Mouse (Mus musculus): ENCODE data around the gene Serping1. TPM values are rescaled to one million over a fixed set of nuclear protein-coding genes. Genes with fewer than 3 reads are reported as not detected.
A peak's percentile ranks its signal among the peaks of the same experiment; 100 is the strongest.

Gene Serping1
- 62.5 and 62.6 TPM in 2 replicates for polyA plus RNA-seq (2015; fragmentation: Nextera tagmentation; extraction: Ambion mirVana)

GRCm38 (mm10) chr2:84775241-84775640, at the start of gene Serping1:
Gene Serping1 (minus strand): TSS chr2:84775444.
- H3K4me1 ChIP-seq (ENCODE audit: control insufficient read depth, insufficient read depth, low read length) = 0 out of 2 replicates have a peak, but pooled peaks cover 4% of the 10 kb centered on the region
- H3K4me3 ChIP-seq (ENCODE audit: low read length) = peak within 1 kb of the TSS; percentile 42
- H3K9ac ChIP-seq (ENCODE audit: low read depth, low read length) = peak within 1 kb of the TSS; percentile 66
- H3K27ac ChIP-seq (ENCODE audit: low read length) = peak within 1 kb of the TSS; percentile 63
- ATAC-seq = peak; percentile 38
- 48% methylated on average over 9 of the region's 9 CpGs for WGBS
- no peaks in the 10 kb centered on the region for H3K9me3 ChIP-seq (ENCODE audit: control insufficient read depth, low read length)
- no peaks in the 10 kb centered on the region; the same call in 1 of the 2 replicates for H3K27me3 ChIP-seq (replicated peaks; ENCODE audit: control insufficient read depth, insufficient read depth, low read length)
- no peaks in the 10 kb centered on the region for H3K36me3 ChIP-seq (ENCODE audit: control insufficient read depth, insufficient read depth, low read length)
- peak within 1 kb of the TSS; percentile 48 for H3K4me2 ChIP-seq (ENCODE audit: low read depth, low read length)

- WGBS = 29% methylated on average over 2 of the region's 2 CpGs
- no peak overlapping the region for H3K4me3 ChIP-seq (ENCODE audit: low read length)
Measured at GRCm38 (mm10) chr2:84823237-84823636, 48.0 kb upstream of the Serping1 start.

GRCm38 (mm10) chr2:84822552-84822951, 47.3 kb upstream of the Serping1 start, which contains the start of gene Smtnl1:
Gene Smtnl1 (minus strand): TSS chr2:84822652.
- H3K9ac ChIP-seq (ENCODE audit: low read depth, low read length) = no peak within 1 kb of the TSS
- H3K4me1 ChIP-seq (ENCODE audit: control insufficient read depth, insufficient read depth, low read length) = 0 out of 2 replicates have a peak, but pooled peaks cover 2% of the 10 kb centered on the region
- peaks cover 11% of the 10 kb centered on the region for H3K27me3 ChIP-seq (replicated peaks; ENCODE audit: control insufficient read depth, insufficient read depth, low read length)
- H3K27ac ChIP-seq (ENCODE audit: low read length) = no peak within 1 kb of the TSS
- no peak for ATAC-seq
- H3K4me3 ChIP-seq (ENCODE audit: low read length) = no peak within 1 kb of the TSS
- WGBS = 42% methylated on average over 13 of the region's 13 CpGs
- H3K36me3 ChIP-seq (ENCODE audit: control insufficient read depth, insufficient read depth, low read length) = no peaks in the 10 kb centered on the region
- no peak within 1 kb of the TSS for H3K4me2 ChIP-seq (ENCODE audit: low read depth, low read length)
- H3K9me3 ChIP-seq (ENCODE audit: control insufficient read depth, low read length) = no peaks in the 10 kb centered on the region

More at GRCm38 (mm10) chr2:84823237-84823636, 48.0 kb upstream of the Serping1 start:
- H3K9ac ChIP-seq (ENCODE audit: low read depth, low read length) = no peak overlapping the region
- ATAC-seq = no peak
- H3K27ac ChIP-seq (ENCODE audit: low read length) = no peak overlapping the region
- H3K27me3 ChIP-seq (replicated peaks; ENCODE audit: control insufficient read depth, insufficient read depth, low read length) = peaks cover 11% of the 10 kb centered on the region
- no peak overlapping the region for H3K4me2 ChIP-seq (ENCODE audit: low read depth, low read length)
- H3K9me3 ChIP-seq (ENCODE audit: control insufficient read depth, low read length) = no peaks in the 10 kb centered on the region
- H3K36me3 ChIP-seq (ENCODE audit: control insufficient read depth, insufficient read depth, low read length) = no peaks in the 10 kb centered on the region
- 0 out of 2 replicates have a peak, but pooled peaks cover 5% of the 10 kb centered on the region for H3K4me1 ChIP-seq (ENCODE audit: control insufficient read depth, insufficient read depth, low read length)

DNA sequence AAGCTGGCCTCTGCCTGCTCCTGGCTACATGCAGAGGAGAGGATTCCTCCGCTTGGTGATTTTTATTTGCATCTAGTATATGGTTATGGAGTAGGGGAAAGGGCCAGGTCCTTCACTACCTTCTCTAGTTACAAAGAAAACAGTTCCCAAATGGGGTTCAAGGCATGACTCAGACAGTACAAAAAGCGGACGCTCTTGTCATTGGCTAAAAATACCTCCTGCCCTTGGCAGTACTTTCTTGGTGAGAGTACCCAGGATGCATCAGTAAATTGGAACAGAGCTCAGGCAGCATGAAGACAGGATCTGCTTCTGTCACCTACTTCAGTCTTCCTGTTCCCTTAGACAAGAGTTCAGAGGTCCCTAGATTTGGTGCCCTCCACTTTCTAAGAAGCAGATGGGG, 44.6 kb upstream of the Serping1 start:
- WGBS = 69% methylated on average over 3 of the region's 3 CpGs
- no peak overlapping the region for H3K4me2 ChIP-seq (ENCODE audit: low read depth, low read length)
- no peaks in the 10 kb centered on the region for H3K4me1 ChIP-seq (ENCODE audit: control insufficient read depth, insufficient read depth, low read length)
- no peaks in the 10 kb centered on the region for H3K36me3 ChIP-seq (ENCODE audit: control insufficient read depth, insufficient read depth, low read length)
- no peak overlapping the region for H3K4me3 ChIP-seq (ENCODE audit: low read length)
- H3K27ac ChIP-seq (ENCODE audit: low read length) = no peak overlapping the region
- ATAC-seq = no peak
- H3K9ac ChIP-seq (ENCODE audit: low read depth, low read length) = no peak overlapping the region
- no peaks in the 10 kb centered on the region for H3K9me3 ChIP-seq (ENCODE audit: control insufficient read depth, low read length)
- H3K27me3 ChIP-seq (replicated peaks; ENCODE audit: control insufficient read depth, insufficient read depth, low read length) = peaks cover 11% of the 10 kb centered on the region

GRCm38 (mm10) chr2:84812676-84813075, 37.4 kb upstream of the Serping1 start:
- 80% methylated on average over 6 of the region's 6 CpGs for WGBS
- no peak overlapping the region for H3K27ac ChIP-seq (ENCODE audit: low read length)
- H3K9me3 ChIP-seq (ENCODE audit: control insufficient read depth, low read length) = no peaks in the 10 kb centered on the region
- no peaks in the 10 kb centered on the region for H3K36me3 ChIP-seq (ENCODE audit: control insufficient read depth, insufficient read depth, low read length)
- no peak overlapping the region for H3K4me2 ChIP-seq (ENCODE audit: low read depth, low read length)
- no peak for ATAC-seq
- H3K9ac ChIP-seq (ENCODE audit: low read depth, low read length) = no peak overlapping the region
- peaks cover 4% of the 10 kb centered on the region; the same call in 1 of the 2 replicates for H3K4me1 ChIP-seq (ENCODE audit: control insufficient read depth, insufficient read depth, low read length)
- no peaks in the 10 kb centered on the region for H3K27me3 ChIP-seq (replicated peaks; ENCODE audit: control insufficient read depth, insufficient read depth, low read length)
- H3K4me3 ChIP-seq (ENCODE audit: low read length) = no peak overlapping the region

- Histone ChIP-seq H3K4me1 (ENCODE audit: control insufficient read depth, insufficient read depth, low read length) (peaks cover 4% of the 10 kb centered on the region; the same call in 1 of the 2 replicates), H3K4me3 (ENCODE audit: low read length) (no peak overlapping the region), H3K9ac (ENCODE audit: low read depth, low read length) (no peak overlapping the region), H3K27ac (ENCODE audit: low read length) (no peak overlapping the region), H3K27me3 (replicated peaks; ENCODE audit: control insufficient read depth, insufficient read depth, low read length) (no peaks in the 10 kb centered on the region), H3K4me2 (ENCODE audit: low read depth, low read length) (no peak overlapping the region), H3K36me3 (ENCODE audit: control insufficient read depth, insufficient read depth, low read length) (no peaks in the 10 kb centered on the region), H3K9me3 (ENCODE audit: control insufficient read depth, low read length) (no peaks in the 10 kb centered on the region)
- ATAC-seq = peak; percentile 93
- WGBS = 67% methylated on average over 7 of the region's 7 CpGs
Measured at GRCm38 (mm10) chr2:84811880-84812279, 36.6 kb upstream of the Serping1 start.

DNA sequence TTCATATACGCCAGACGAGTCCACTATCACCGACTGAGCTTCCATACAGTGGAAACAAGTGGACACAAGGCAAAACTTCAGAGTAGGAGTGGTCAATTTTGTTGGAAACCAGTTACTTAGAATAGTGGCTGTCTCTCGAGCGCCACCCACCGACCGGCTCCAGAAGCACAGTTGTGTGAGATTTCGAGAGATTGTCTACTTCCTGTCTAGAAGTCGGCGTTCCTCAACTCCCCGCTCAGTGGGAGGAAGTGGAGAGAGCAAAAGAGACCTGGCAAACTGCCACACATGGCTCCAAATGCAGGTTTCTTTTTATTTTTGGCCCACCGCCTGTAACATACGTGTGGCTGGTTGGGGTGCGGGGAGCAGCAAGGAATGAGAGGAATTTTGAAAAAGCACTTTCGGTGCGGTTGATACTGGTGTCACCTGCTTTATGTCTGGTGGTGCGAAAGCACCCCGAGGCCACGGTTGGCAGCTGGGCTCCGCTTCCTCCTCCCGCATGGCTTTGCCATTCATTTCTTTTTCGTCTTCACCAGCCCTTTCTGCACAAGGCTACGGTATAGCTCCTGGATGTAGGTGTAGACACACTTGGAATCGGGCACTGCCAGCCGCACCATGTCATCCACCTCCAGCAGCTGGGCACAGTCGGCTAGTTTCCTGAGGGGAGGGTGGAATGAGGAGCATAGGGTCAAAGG, 35.8 kb upstream of the Serping1 start:
- Histone ChIP-seq H3K4me3 (ENCODE audit: low read length) (peak overlapping the region; percentile 31), H3K36me3 (ENCODE audit: control insufficient read depth, insufficient read depth, low read length) (no peaks in the 10 kb centered on the region), H3K27ac (ENCODE audit: low read length) (no peak overlapping the region), H3K4me2 (ENCODE audit: low read depth, low read length) (peak overlapping the region; percentile 51), H3K27me3 (replicated peaks; ENCODE audit: control insufficient read depth, insufficient read depth, low read length) (no peaks in the 10 kb centered on the region), H3K9ac (ENCODE audit: low read depth, low read length) (peak overlapping the region; percentile 20; the same call in 1 of the 2 replicates), H3K9me3 (ENCODE audit: control insufficient read depth, low read length) (no peaks in the 10 kb centered on the region), H3K4me1 (ENCODE audit: control insufficient read depth, insufficient read depth, low read length) (peaks cover 4% of the 10 kb centered on the region; the same call in 1 of the 2 replicates)
- peak; percentile 62 for ATAC-seq
- WGBS = 35% methylated on average over 26 of the region's 26 CpGs

DNA sequence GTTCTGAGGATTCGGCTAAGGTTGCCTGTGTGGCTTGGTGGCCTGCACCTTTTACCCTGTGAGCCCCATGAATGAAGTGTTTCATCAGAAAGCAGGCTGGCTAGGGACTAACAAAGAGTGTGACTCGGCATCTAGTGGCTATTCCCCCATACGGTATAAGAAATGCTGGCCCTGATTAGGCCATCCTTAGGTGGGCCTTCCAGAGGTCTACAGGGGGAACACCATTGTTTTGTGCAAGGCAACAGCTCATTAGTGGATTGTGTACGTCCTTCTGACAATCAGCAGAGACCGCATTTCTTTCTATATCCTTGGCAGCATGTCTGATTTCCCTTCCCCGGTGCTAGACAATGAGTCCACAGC, 35.3 kb upstream of the Serping1 start:
- 79% methylated on average over 6 of the region's 6 CpGs for WGBS
- Histone ChIP-seq H3K36me3 (ENCODE audit: control insufficient read depth, insufficient read depth, low read length) (no peaks in the 10 kb centered on the region), H3K4me3 (ENCODE audit: low read length) (no peak overlapping the region), H3K4me1 (ENCODE audit: control insufficient read depth, insufficient read depth, low read length) (peaks cover 4% of the 10 kb centered on the region; the same call in 1 of the 2 replicates), H3K9me3 (ENCODE audit: control insufficient read depth, low read length) (no peaks in the 10 kb centered on the region), H3K27me3 (replicated peaks; ENCODE audit: control insufficient read depth, insufficient read depth, low read length) (no peaks in the 10 kb centered on the region), H3K9ac (ENCODE audit: low read depth, low read length) (no peak overlapping the region), H3K4me2 (ENCODE audit: low read depth, low read length) (no peak overlapping the region), H3K27ac (ENCODE audit: low read length) (peak overlapping the region; percentile 21; the same call in 1 of the 2 replicates)
- 0 out of 2 replicates have a peak, but pooled peaks have one; percentile 2 for ATAC-seq

DNA sequence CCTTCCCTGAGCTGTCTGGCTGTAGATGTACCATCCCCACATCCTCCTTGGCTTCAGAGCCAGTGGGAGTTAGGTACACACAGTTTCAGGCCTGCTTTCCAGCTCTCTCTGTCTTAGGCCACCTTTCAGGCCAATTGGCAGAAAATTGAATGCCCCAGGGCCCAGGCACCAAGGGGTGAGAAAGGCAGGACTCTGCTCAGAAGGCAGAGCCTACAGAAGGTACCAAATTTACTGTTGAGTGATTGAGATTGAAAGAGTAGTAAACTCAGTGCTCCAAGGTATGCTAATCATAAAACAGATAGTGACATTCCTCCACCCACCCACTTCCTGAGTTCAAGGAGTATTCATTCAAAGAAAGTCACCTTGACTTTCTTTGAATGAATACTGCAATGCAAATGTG, 34.1 kb upstream of the Serping1 start:
- H3K36me3 ChIP-seq (ENCODE audit: control insufficient read depth, insufficient read depth, low read length) = no peaks in the 10 kb centered on the region
- no peak for ATAC-seq
- no peak overlapping the region for H3K9ac ChIP-seq (ENCODE audit: low read depth, low read length)
- no peaks in the 10 kb centered on the region for H3K27me3 ChIP-seq (replicated peaks; ENCODE audit: control insufficient read depth, insufficient read depth, low read length)
- H3K4me2 ChIP-seq (ENCODE audit: low read depth, low read length) = no peak overlapping the region
- no peaks in the 10 kb centered on the region for H3K9me3 ChIP-seq (ENCODE audit: control insufficient read depth, low read length)
- H3K4me1 ChIP-seq (ENCODE audit: control insufficient read depth, insufficient read depth, low read length) = peaks cover 4% of the 10 kb centered on the region; the same call in 1 of the 2 replicates
- no peak overlapping the region for H3K4me3 ChIP-seq (ENCODE audit: low read length)
- H3K27ac ChIP-seq (ENCODE audit: low read length) = no peak overlapping the region

Measured in intestine, embryonic 16.5 days (tissue).